Mouse (Mus musculus) CH12.LX (cell line): ENCODE measurements around the gene Apmap. TPM values are rescaled to one million over a fixed set of nuclear protein-coding genes. Genes with fewer than 3 reads are reported as not detected.

Experiments used
- DNase-seq: peaks from one replicate; pipeline ENCODE4 v3.0.0-alpha.2; 2013; ENCODE audit errors: extremely low read depth
- H3K27ac ChIP-seq: 2 replicates; pipeline ENCODE4 v1.5.1; 2012; ENCODE audit warnings: low read depth, mild to moderate bottlenecking, control low read depth, moderate library complexity; ENCODE audit not compliant: insufficient read depth
- H3K27me3 ChIP-seq: replicated peaks from 2 replicates; pipeline ENCODE3; 2012; ENCODE audit warnings: inconsistent platforms
- H3K36me3 ChIP-seq, 2 experiments: replicated peaks in 1 of 2; 2 replicates each; pipeline versions ENCODE3 to v1.6.1; 2012; ENCODE audit warnings: inconsistent platforms in 1 of 2, low read length in 1 of 2, mild to moderate bottlenecking in 1 of 2, mixed read lengths in 1 of 2, moderate library complexity in 1 of 2; ENCODE audit not compliant: control insufficient read depth in 1 of 2, insufficient read depth in 1 of 2
- H3K4me1 ChIP-seq, 2 experiments: 2 replicates each; pipeline ENCODE4 v1.6.1; 2012; ENCODE audit warnings: inconsistent platforms in 1 of 2, moderate library complexity in 1 of 2; ENCODE audit not compliant: insufficient read depth in 2 of 2, control insufficient read depth in 1 of 2
- H3K4me2 ChIP-seq: 2 replicates; pipeline ENCODE4 v1.6.1; 2012; ENCODE audit warnings: low read depth, mild to moderate bottlenecking, control low read depth; ENCODE audit not compliant: poor library complexity, insufficient read depth, severe bottlenecking
- H3K4me3 ChIP-seq, 3 experiments: fragments of 150-350 bp in 1 of 3; sonication (generic) in 1 of 3; replicated peaks in 1 of 3; 2 replicates each; pipeline versions ENCODE3 to v1.5.1; 2011 to 2012; ENCODE audit warnings: low read depth in 2 of 3, low read length in 2 of 3, mild to moderate bottlenecking in 2 of 3, moderate library complexity in 2 of 3, control low read depth in 1 of 3, improper control_type of control experiment in 1 of 3, inconsistent platforms in 1 of 3, mixed read lengths in 1 of 3; ENCODE audit not compliant: poor library complexity in 1 of 3
- H3K79me2 ChIP-seq: replicated peaks from 2 replicates; pipeline ENCODE4 v1.6.1; 2012; ENCODE audit warnings: mild to moderate bottlenecking, moderate library complexity; ENCODE audit not compliant: control insufficient read depth, poor library complexity, insufficient read depth, severe bottlenecking; ENCODE audit errors: extremely low read depth
- H3K9ac ChIP-seq: 2 replicates; pipeline ENCODE4 v1.6.1; 2012; ENCODE audit warnings: low read depth, mild to moderate bottlenecking, control low read depth, moderate library complexity; ENCODE audit not compliant: insufficient read depth
- H3K9me3 ChIP-seq: replicated peaks from 2 replicates; pipeline ENCODE3; 2012; ENCODE audit warnings: low read length, inconsistent platforms, mixed read lengths
- BHLHE40 ChIP-seq: IDR thresholded peaks from 2 replicates; pipeline ENCODE4 v1.6.1; 2011; ENCODE audit warnings: mild to moderate bottlenecking, low read depth, low read length, improper control_type of control experiment
- CHD2 ChIP-seq: IDR thresholded peaks from 2 replicates; pipeline ENCODE4 v1.6.1; 2011; ENCODE audit warnings: low read length, improper control_type of control experiment
- CTCF ChIP-seq, 2 experiments: IDR thresholded peaks in 1 of 2; conservative IDR thresholded peaks in 1 of 2; 2 replicates each; pipeline ENCODE4 v1.5.1; 2011 to 2012; ENCODE audit warnings: low read depth in 2 of 2, low read length in 2 of 2, improper control_type of control experiment in 1 of 2, inconsistent platforms in 1 of 2, mild to moderate bottlenecking in 1 of 2, moderate library complexity in 1 of 2
- JUND ChIP-seq: conservative IDR thresholded peaks from 2 replicates; pipeline ENCODE4 v1.6.1; 2011; ENCODE audit warnings: low read depth, low read length, improper control_type of control experiment
- KAT2A ChIP-seq: IDR thresholded peaks from 2 replicates; pipeline ENCODE4 v1.6.1; 2012; ENCODE audit warnings: low read length, improper control_type of control experiment, inconsistent platforms; ENCODE audit not compliant: insufficient replicate concordance
- MAZ ChIP-seq: IDR thresholded peaks from 2 replicates; pipeline ENCODE4 v1.6.1; 2012; ENCODE audit warnings: low read depth, mild to moderate bottlenecking, inconsistent platforms, low read length, improper control_type of control experiment, moderate library complexity
- MXI1 ChIP-seq: IDR thresholded peaks from 2 replicates; pipeline ENCODE4 v1.6.1; 2011; ENCODE audit warnings: mild to moderate bottlenecking, low read depth, low read length, improper control_type of control experiment
- PAX5 ChIP-seq: IDR thresholded peaks from 2 replicates; pipeline ENCODE4 v1.6.1; 2012; ENCODE audit warnings: low read length, inconsistent platforms, mixed read lengths
- POLR2AphosphoS2 ChIP-seq: IDR thresholded peaks from 2 replicates; pipeline ENCODE4 v1.6.1; 2011; ENCODE audit warnings: low read depth, low read length, improper control_type of control experiment
- RAD21 ChIP-seq: IDR thresholded peaks from 2 replicates; pipeline ENCODE4 v1.6.1; 2011; ENCODE audit warnings: low read depth, mild to moderate bottlenecking, low read length, improper control_type of control experiment, moderate library complexity
- RCOR1 ChIP-seq: conservative IDR thresholded peaks from 2 replicates; pipeline ENCODE4 v1.6.1; 2012; ENCODE audit warnings: low read depth, mild to moderate bottlenecking, inconsistent platforms, low read length, improper control_type of control experiment
- SIN3A ChIP-seq: IDR thresholded peaks from 2 replicates; pipeline ENCODE4 v1.6.1; 2012; ENCODE audit warnings: low read length, improper control_type of control experiment, inconsistent platforms
- TBP ChIP-seq: conservative IDR thresholded peaks from 2 replicates; pipeline ENCODE4 v1.6.1; 2011; ENCODE audit warnings: low read depth, low read length, improper control_type of control experiment
- USF1 ChIP-seq: IDR thresholded peaks from 2 replicates; pipeline ENCODE4 v1.6.1; 2014; ENCODE audit warnings: low read depth, mild to moderate bottlenecking, inconsistent platforms, low read length, improper control_type of control experiment
- USF2 ChIP-seq: conservative IDR thresholded peaks from 2 replicates; pipeline ENCODE4 v1.6.1; 2011; ENCODE audit warnings: low read depth, low read length, improper control_type of control experiment
- dilution Hi-C: fragments of 300-500 bp; cut with MboI; formaldehyde crosslinking; loops from 2 replicates; pipeline ENCODE4 v1.14.3; 2020; ENCODE audit warnings: low sequenced_read_pairs; ENCODE audit not compliant: extremely low pct_unique_long_range_greater_than_20kb, extremely low pct_ligation_motif_present
- in situ Hi-C: fragments of 300-500 bp; cut with MboI; formaldehyde crosslinking; loops from 3 replicates; pipeline ENCODE4 v1.14.3; 2019; ENCODE audit warnings: low sequenced_read_pairs, low pct_ligation_motif_present, low pct_unique_long_range_greater_than_20kb, mixed read lengths
- polyA plus RNA-seq: library from polyadenylated mRNA; unstranded; fragments of >175 nt; gene quantifications from 2 replicates; pipeline ENCODE4 v1.2.1, GENCODE M21; 2012; ENCODE audit warnings: low read depth; ENCODE audit not compliant: insufficient read length
- total RNA-seq, 2 experiments: library from RNA; depleted of rRNA; stranded (reverse); fragments of 300-350 nt in 1 of 2; fragments of >200 nt in 1 of 2; gene quantifications; 2 replicates each; pipeline ENCODE4 v1.2.3; 2012 to 2014

The Apmap gene
- total and polyA plus RNA-seq, 3 experiments: 24.5 to 35.6 (median 25.8) TPM

DNA sequence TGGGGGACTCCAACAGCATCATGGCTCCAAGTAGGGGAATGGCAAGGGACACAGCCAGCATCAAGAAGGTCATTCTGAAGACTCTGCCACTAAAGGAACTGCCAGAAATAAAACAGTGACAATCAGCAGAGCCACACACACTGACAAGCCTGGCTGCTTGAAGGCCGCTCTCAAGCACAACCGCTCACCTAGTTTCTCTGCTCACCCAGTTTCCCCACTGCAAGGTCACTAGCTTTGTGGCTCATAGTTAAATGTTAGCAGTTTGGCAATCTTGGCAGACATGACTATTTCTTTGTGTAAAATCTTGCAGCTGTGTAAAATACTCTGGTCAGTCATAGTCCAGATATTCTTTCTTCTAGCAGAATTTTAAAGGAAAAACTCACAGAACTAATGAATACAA, 8.1 kb downstream of the Apmap start:
- no peak overlapping the region for H3K27ac ChIP-seq
- peaks cover 12 to 67% of the 10 kb centered on the region in 2 experiments for H3K36me3 ChIP-seq
- H3K79me2 ChIP-seq: no peaks in the 10 kb centered on the region
- H3K9ac ChIP-seq: no peak overlapping the region
- TF ChIP-seq USF2 (no peak), USF1 (no peak), KAT2A (no peak), MXI1 (no peak), BHLHE40 (no peak), TBP (no peak), CHD2 (no peak), CTCF (conservative IDR thresholded peaks at IDR 0.05 in 1 of 2, IDR thresholded peaks at IDR 0.05 in 1 of 2; ENCODE audit: low read depth in 2 of 2, low read length in 2 of 2) (no peak), JUND (no peak), SIN3A (no peak)
- dilution Hi-C loops: no loop called here
- H3K9me3 ChIP-seq: no peaks in the 10 kb centered on the region
- no peak for DNase-seq
- H3K27me3 ChIP-seq: no peaks in the 10 kb centered on the region
- no peaks in the 10 kb centered on the region for H3K4me1 ChIP-seq
- no peak overlapping the region for H3K4me2 ChIP-seq
- in situ Hi-C loops: loop anchor here (10.0 kb wide), 1 partner anchor 145 kb away; the partner anchor contains the start of gene Entpd6
- no peak overlapping the region for H3K4me3 ChIP-seq

DNA sequence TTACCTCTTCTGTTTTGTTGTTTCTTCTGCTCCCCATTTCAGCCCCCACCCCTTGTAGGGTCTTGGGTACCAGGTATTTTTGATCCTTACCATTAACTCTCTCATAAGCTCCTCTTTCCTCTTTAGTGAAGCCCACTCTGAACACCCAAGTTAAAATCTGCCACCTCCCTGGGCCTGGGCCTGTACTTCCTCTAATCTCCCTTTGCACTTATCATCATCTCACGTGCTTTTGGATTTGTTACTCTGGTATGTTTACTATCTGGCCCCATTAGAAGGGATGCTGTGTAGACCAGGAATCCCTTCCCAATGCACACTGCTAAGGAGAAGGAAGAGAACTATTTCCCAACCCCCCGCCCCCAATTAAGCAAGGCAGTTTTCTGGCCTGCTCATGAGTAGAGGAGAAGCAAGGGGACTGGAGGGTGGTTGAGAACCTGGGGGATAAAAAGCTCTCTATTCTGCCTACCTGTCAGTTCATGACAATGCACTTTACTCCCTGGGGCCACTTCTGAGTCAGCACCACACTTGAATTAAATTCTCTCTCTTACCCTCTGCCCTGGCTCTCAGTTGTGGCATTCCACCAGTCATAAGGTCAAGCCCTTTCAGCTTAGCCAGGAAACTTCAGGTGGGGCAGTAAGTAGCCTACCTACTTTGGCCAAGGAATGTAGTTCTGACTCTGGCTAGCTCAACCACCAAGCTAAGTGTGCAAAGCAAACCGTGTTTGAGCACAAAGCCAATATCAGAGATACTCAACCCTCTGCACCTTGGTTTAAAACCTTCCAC, 12.8 kb downstream of the Apmap start:
- dilution Hi-C loops: no loop called here
- Histone ChIP-seq H3K27me3 (no peaks in the 10 kb centered on the region), H3K4me1 (no peaks in the 10 kb centered on the region), H3K9ac (no peak overlapping the region), H3K79me2 (no peaks in the 10 kb centered on the region), H3K36me3 (peaks cover 24 to 74% of the 10 kb centered on the region in 2 experiments), H3K4me2 (no peak overlapping the region), H3K9me3 (no peaks in the 10 kb centered on the region), H3K4me3 (no peak overlapping the region), H3K27ac (no peak overlapping the region)
- DNase-seq: no peak
- in situ Hi-C loops: no loop called here
- TF ChIP-seq USF2 (no peak), CTCF (conservative IDR thresholded peaks at IDR 0.05 in 1 of 2, IDR thresholded peaks at IDR 0.05 in 1 of 2; ENCODE audit: low read depth in 2 of 2, low read length in 2 of 2) (no peak), PAX5 (no peak), POLR2AphosphoS2 (no peak), RCOR1 (no peak), RAD21 (no peak), MAZ (no peak)
